Mouse (Mus musculus) midbrain, embryonic 12.5 days (tissue): ENCODE results near the gene Ctns. TPM values are rescaled to one million over a fixed set of nuclear protein-coding genes. Genes with fewer than 3 reads are reported as not detected.

Experiments used
- ATAC-seq: fragments of 200-750 bp; cut with Nextera tagmentation; 2 replicates; pipeline ENCODE4 v1.8.0; 2017; ENCODE audit warnings: low read depth, moderate TSS enrichment, moderate library complexity; ENCODE audit not compliant: low FRiP score
- H3K27ac ChIP-seq: fragments of 300-500 bp; sonication (generic); replicated peaks from 2 replicates; pipeline ENCODE4 v1.5.1; 2016; ENCODE audit warnings: mild to moderate bottlenecking
- H3K27me3 ChIP-seq: fragments of 300-500 bp; sonication (generic); 2 replicates; pipeline ENCODE4 v1.6.1; 2016; ENCODE audit warnings: mild to moderate bottlenecking
- H3K36me3 ChIP-seq: fragments of 300-500 bp; sonication (generic); 2 replicates; pipeline ENCODE4 v1.6.1; 2016
- H3K4me1 ChIP-seq: fragments of 300-500 bp; sonication (generic); 2 replicates; pipeline ENCODE4 v1.6.1; 2016
- H3K4me2 ChIP-seq: fragments of 300-500 bp; sonication (generic); replicated peaks from 2 replicates; pipeline ENCODE4 v1.6.1; 2016; ENCODE audit warnings: mild to moderate bottlenecking, moderate library complexity
- H3K4me3 ChIP-seq: fragments of 300-500 bp; sonication (generic); 2 replicates; pipeline ENCODE4 v1.5.1; 2016; ENCODE audit warnings: mild to moderate bottlenecking
- H3K9ac ChIP-seq: fragments of 300-500 bp; sonication (generic); replicated peaks from 2 replicates; pipeline ENCODE4 v1.6.1; 2016; ENCODE audit warnings: mild to moderate bottlenecking, moderate library complexity
- H3K9me3 ChIP-seq: fragments of 300-500 bp; sonication (generic); 2 replicates; pipeline ENCODE4 v1.6.1; 2016; ENCODE audit warnings: mild to moderate bottlenecking
- WGBS: fragments of 180-500 bp; shearing (Covaris S2); methylation state at CpG from one replicate; pipeline ENCODE4 v1.1.7; 2016; 5-methylcytosine and 5-hydroxymethylcytosine counted together
- polyA plus RNA-seq: library from polyadenylated mRNA; unstranded; fragments of >200 nt; fragmentation: Nextera tagmentation; extraction: Ambion mirVana; gene quantifications from 2 replicates; pipeline ENCODE4 v1.2.1, GENCODE M21; 2016

The Ctns gene
- polyA plus RNA-seq, 1 experiment from 2014 or later = 23.1 TPM

- peaks cover 9% of the 10 kb centered on the region for H3K4me1 ChIP-seq
- WGBS = 94% methylated on average over 4 of the region's 4 CpGs
Observed at GRCm38 (mm10) chr11:73161616-73162015, 37.2 kb downstream of the Ctns start.

GRCm38 (mm10) chr11:73160811-73161200 is 38.0 kb downstream of the Ctns start:
- Histone ChIP-seq H3K9ac (peak overlapping the region; percentile 55; the same call in 1 of the 2 replicates), H3K9me3 (no peaks in the 10 kb centered on the region), H3K27ac (no peak overlapping the region), H3K4me2 (peak overlapping the region; percentile 68), H3K4me3 (peak overlapping the region; percentile 42; the same call in 1 of the 2 replicates), H3K27me3 (peaks cover 35% of the 10 kb centered on the region), H3K4me1 (peaks cover 9% of the 10 kb centered on the region), H3K36me3 (no peaks in the 10 kb centered on the region)
- WGBS = 29% methylated on average over 6 of the region's 6 CpGs
- no peak for ATAC-seq

More at GRCm38 (mm10) chr11:73161616-73162015, 37.2 kb downstream of the Ctns start:
- ATAC-seq = no peak
- H3K4me2 ChIP-seq = no peak overlapping the region
- H3K4me3 ChIP-seq = no peak overlapping the region
- no peaks in the 10 kb centered on the region for H3K36me3 ChIP-seq
- no peak overlapping the region for H3K27ac ChIP-seq
- H3K27me3 ChIP-seq = peaks cover 35% of the 10 kb centered on the region
- H3K9ac ChIP-seq = no peak overlapping the region
- H3K9me3 ChIP-seq = no peaks in the 10 kb centered on the region

- Histone ChIP-seq H3K9ac (peak within 1 kb of the TSS; percentile 55), H3K4me3 (peak within 1 kb of the TSS; percentile 42), H3K4me1 (peaks cover 9% of the 10 kb centered on the region), H3K4me2 (peak within 1 kb of the TSS; percentile 68), H3K36me3 (no peaks in the 10 kb centered on the region), H3K27ac (no peak within 1 kb of the TSS), H3K27me3 (peaks cover 35% of the 10 kb centered on the region), H3K9me3 (no peaks in the 10 kb centered on the region)
- peak; percentile 66; the same call in 1 of the 2 replicates for ATAC-seq
- 3% methylated on average over 49 of the region's 49 CpGs for WGBS
Observed at GRCm38 (mm10) chr11:73159957-73160810, 38.7 kb downstream of the Ctns start, which contains the start of gene P2rx5. TSS of gene P2rx5 (plus strand) at chr11:73160421.

GRCm38 (mm10) chr11:73155071-73155470 is 43.8 kb downstream of the Ctns start:
- H3K27me3 ChIP-seq = peaks cover 19% of the 10 kb centered on the region
- H3K36me3 ChIP-seq = no peaks in the 10 kb centered on the region
- peaks cover 1% of the 10 kb centered on the region; the same call in 1 of the 2 replicates for H3K4me1 ChIP-seq
- no peak for ATAC-seq
- H3K4me2 ChIP-seq = no peak overlapping the region
- no peak overlapping the region for H3K27ac ChIP-seq
- H3K9me3 ChIP-seq = no peaks in the 10 kb centered on the region
- 80% methylated on average over 6 of the region's 6 CpGs for WGBS
- no peak overlapping the region for H3K9ac ChIP-seq
- no peak overlapping the region for H3K4me3 ChIP-seq

GRCm38 (mm10) chr11:73148209-73148608 is 50.6 kb downstream of the Ctns start:
- no peaks in the 10 kb centered on the region for H3K9me3 ChIP-seq
- no peaks in the 10 kb centered on the region for H3K27me3 ChIP-seq
- no peak overlapping the region for H3K4me3 ChIP-seq
- no peak overlapping the region for H3K4me2 ChIP-seq
- WGBS = 70% methylated on average over 9 of the region's 9 CpGs
- no peak for ATAC-seq
- H3K9ac ChIP-seq = no peak overlapping the region
- H3K27ac ChIP-seq = no peak overlapping the region
- peaks cover 2% of the 10 kb centered on the region; the same call in 1 of the 2 replicates for H3K4me1 ChIP-seq
- H3K36me3 ChIP-seq = no peaks in the 10 kb centered on the region

- no peak overlapping the region for H3K27ac ChIP-seq
- no peaks in the 10 kb centered on the region for H3K27me3 ChIP-seq
- H3K4me2 ChIP-seq = no peak overlapping the region
- H3K4me1 ChIP-seq = peaks cover 2% of the 10 kb centered on the region; the same call in 1 of the 2 replicates
- WGBS = 54% methylated on average over 7 of the region's 7 CpGs
- no peaks in the 10 kb centered on the region for H3K36me3 ChIP-seq
- no peaks in the 10 kb centered on the region for H3K9me3 ChIP-seq
- no peak for ATAC-seq
- no peak overlapping the region for H3K9ac ChIP-seq
- H3K4me3 ChIP-seq = no peak overlapping the region
Observed at GRCm38 (mm10) chr11:73146975-73147365, 51.9 kb downstream of the Ctns start.

- Histone ChIP-seq H3K4me2 (no peak overlapping the region), H3K9me3 (no peaks in the 10 kb centered on the region), H3K4me3 (no peak overlapping the region), H3K9ac (no peak overlapping the region), H3K27ac (no peak overlapping the region), H3K36me3 (no peaks in the 10 kb centered on the region), H3K4me1 (peaks cover 2% of the 10 kb centered on the region; the same call in 1 of the 2 replicates), H3K27me3 (no peaks in the 10 kb centered on the region)
- no peak for ATAC-seq
- WGBS = 58% methylated on average over 11 of the region's 11 CpGs
Observed at GRCm38 (mm10) chr11:73146026-73146974, 52.5 kb downstream of the Ctns start.

- no peak for ATAC-seq
- Histone ChIP-seq H3K9ac (no peak overlapping the region), H3K9me3 (no peaks in the 10 kb centered on the region), H3K27me3 (no peaks in the 10 kb centered on the region), H3K4me3 (no peak overlapping the region), H3K4me2 (no peak overlapping the region), H3K27ac (no peak overlapping the region), H3K36me3 (no peaks in the 10 kb centered on the region), H3K4me1 (peaks cover 2% of the 10 kb centered on the region; the same call in 1 of the 2 replicates)
- 69% methylated on average over 1 of the region's 1 CpGs for WGBS
Observed at GRCm38 (mm10) chr11:73144261-73144681, 54.6 kb downstream of the Ctns start.

- H3K9ac ChIP-seq = peak within 1 kb of the TSS; percentile 80
- peaks cover 18% of the 10 kb centered on the region for H3K36me3 ChIP-seq
- WGBS = under 1% methylated on average over 80 of the region's 84 CpGs
- ATAC-seq = peak; percentile 95
- peaks cover 23% of the 10 kb centered on the region for H3K4me1 ChIP-seq
- H3K4me2 ChIP-seq = peak within 1 kb of the TSS; percentile 79
- no peaks in the 10 kb centered on the region for H3K9me3 ChIP-seq
- 0 out of 2 replicates have a peak within 1 kb of the TSS, but pooled peaks have one; percentile 15 for H3K27ac ChIP-seq
- peak within 1 kb of the TSS; percentile 78 for H3K4me3 ChIP-seq
- H3K27me3 ChIP-seq = no peaks in the 10 kb centered on the region
Observed at GRCm38 (mm10) chr11:73137591-73138501, 61.0 kb downstream of the Ctns start, which contains the start of gene Haspin. TSS of gene Haspin (minus strand) at chr11:73138294.

GRCm38 (mm10) chr11:73137116-73137515 is 61.7 kb downstream of the Ctns start:
- Histone ChIP-seq H3K27me3 (no peaks in the 10 kb centered on the region), H3K36me3 (peaks cover 25% of the 10 kb centered on the region), H3K4me3 (peak overlapping the region; percentile 78), H3K9me3 (no peaks in the 10 kb centered on the region), H3K27ac (no peak overlapping the region), H3K9ac (peak overlapping the region; percentile 80), H3K4me1 (peaks cover 23% of the 10 kb centered on the region), H3K4me2 (peak overlapping the region; percentile 79)
- no peak for ATAC-seq
- WGBS = 49% methylated on average over 11 of the region's 11 CpGs

- Histone ChIP-seq H3K4me2 (peak overlapping the region; percentile 79), H3K9me3 (no peaks in the 10 kb centered on the region), H3K9ac (no peak overlapping the region), H3K27ac (no peak overlapping the region), H3K27me3 (no peaks in the 10 kb centered on the region), H3K36me3 (peaks cover 26% of the 10 kb centered on the region), H3K4me3 (peak overlapping the region; percentile 78), H3K4me1 (peaks cover 23% of the 10 kb centered on the region)
- ATAC-seq = no peak
- WGBS = 91% methylated on average over 6 of the region's 6 CpGs
Observed at GRCm38 (mm10) chr11:73136587-73136986, 62.3 kb downstream of the Ctns start.
